Mouse (Mus musculus) bone marrow macrophage, adult 2 months (primary cell): ENCODE data around the gene Ubac1.

ENCODE experiments used
- CTCF ChIP-seq: IDR thresholded peaks from 2 replicates; pipeline ENCODE4 v1.5.1; 2012; ENCODE audit warnings: low read depth, mild to moderate bottlenecking, low read length, moderate library complexity
- POLR2A ChIP-seq: IDR thresholded peaks from 2 replicates; pipeline ENCODE4 v1.6.1; 2012; ENCODE audit warnings: mild to moderate bottlenecking, low read depth, low read length, borderline replicate concordance

- TF ChIP-seq CTCF (no peak), POLR2A (no peak)
These were observed 20.4 kb downstream of the Ubac1 start for GRCm38 (mm10) chr2:26001136-26001535.
